11 mouse cellular contexts compared by ENCODE assay signal in genomic region chr6:143640652-143641051, GRCm38 (mm10).
DNase-seq lines count a peak whose midpoint lies in the region; ATAC-seq and TF ChIP-seq lines count a peak whose summit lies in the region.
"Had no signal": no experiment of that assay in that cellular context is flagged by ENCODE, and none has a peak within 500 bp of the region (broad histone marks: within the 10 kb centered on the region; RNA-seq: fewer than 3 reads in every experiment).

No protein-coding gene starts in this region.

- intact Hi-C loops in gastrocnemius, postnatal 36 days (cut with DNase I), result no loop called here

- no peaks in the 10 kb centered on the region for H3K27me3 ChIP-seq in kidney, adult 2 months (replicated peaks; ENCODE audit: control insufficient read depth, insufficient read depth, low read length)
- no peaks in the 10 kb centered on the region for H3K27me3 ChIP-seq in kidney, embryonic 15.5 days
- no peaks in the 10 kb centered on the region for H3K27me3 ChIP-seq in hindbrain, embryonic 14.5 days (ENCODE audit: control insufficient read depth, insufficient read depth, low read length)
- H3K27me3 ChIP-seq: embryonic facial prominence, embryonic 12.5 days had no signal

- no peaks in the 10 kb centered on the region for H3K9me3 ChIP-seq in kidney, embryonic 15.5 days (replicated peaks)
- no peaks in the 10 kb centered on the region for H3K9me3 ChIP-seq in hindbrain, embryonic 14.5 days (ENCODE audit: control insufficient read depth, low read length)
- H3K9me3 ChIP-seq: embryonic facial prominence, embryonic 12.5 days had no signal

- no peak overlapping the region for H3K4me2 ChIP-seq in kidney, embryonic 15.5 days
- no peak overlapping the region for H3K4me2 ChIP-seq in hindbrain, embryonic 14.5 days (replicated peaks)
- H3K4me2 ChIP-seq: embryonic facial prominence, embryonic 12.5 days had no signal

- H3K36me3 ChIP-seq in kidney, adult 2 months (ENCODE audit: control insufficient read depth, insufficient read depth, low read length), result no peaks in the 10 kb centered on the region
- no peaks in the 10 kb centered on the region for H3K36me3 ChIP-seq in kidney, embryonic 15.5 days
- no peaks in the 10 kb centered on the region for H3K36me3 ChIP-seq in hindbrain, embryonic 14.5 days (replicated peaks; ENCODE audit: control insufficient read depth, insufficient read depth)
- H3K36me3 ChIP-seq: embryonic facial prominence, embryonic 12.5 days; G1E had no signal

- H3K4me1 ChIP-seq in kidney, adult 2 months (ENCODE audit: control insufficient read depth, insufficient read depth, low read length), result no peaks in the 10 kb centered on the region
- no peaks in the 10 kb centered on the region for H3K4me1 ChIP-seq in kidney, embryonic 15.5 days
- no peaks in the 10 kb centered on the region for H3K4me1 ChIP-seq in hindbrain, embryonic 14.5 days (replicated peaks; ENCODE audit: control insufficient read depth, insufficient read depth, low read length)
- H3K4me1 ChIP-seq: embryonic facial prominence, embryonic 12.5 days had no signal

- no peak overlapping the region for H3K27ac ChIP-seq in kidney, adult 2 months (ENCODE audit: insufficient read depth, low read depth, low read length)
- H3K27ac ChIP-seq in kidney, embryonic 15.5 days, result no peak overlapping the region
- H3K27ac ChIP-seq in hindbrain, embryonic 14.5 days, result no peak overlapping the region
- H3K27ac ChIP-seq: embryonic facial prominence, embryonic 12.5 days had no signal

- no peak overlapping the region for H3K9ac ChIP-seq in kidney, embryonic 15.5 days
- H3K9ac ChIP-seq in hindbrain, embryonic 14.5 days, result no peak overlapping the region
- H3K9ac ChIP-seq: embryonic facial prominence, embryonic 12.5 days had no signal

- no peak; the same call in 1 of the 2 replicates for ATAC-seq in kidney, embryonic 15.5 days (replicated peaks; ENCODE audit: low FRiP score)
- no peak for ATAC-seq in hindbrain, embryonic 14.5 days (ENCODE audit: low FRiP score)

- TF ChIP-seq POLR2A in kidney, adult 2 months (IDR thresholded peaks at IDR 0.05; ENCODE audit: low read depth, low read length), result no peak

- TF ChIP-seq CTCF in kidney, adult 2 months (conservative IDR thresholded peaks at IDR 0.05; ENCODE audit: insufficient read depth, insufficient read length, low read depth, low read length), result no peak; the same call in 1 of the 2 replicates

- peak; percentile 29 for DNase-seq in kidney, adult 2 months
- DNase-seq in adrenal gland, adult (ENCODE audit: inconsistent age in 2 of 2, low spot score in 1 of 2), result peak; percentile 86 to 94
- peak; percentile 26 to 30 for DNase-seq in gastrocnemius, postnatal 36 days
- peak; percentile 44 for DNase-seq in lung, postnatal 14 days
- no peak for DNase-seq in frontal cortex, postnatal 25 days (ENCODE audit: low spot score in 2 of 2)
- DNase-seq in left cerebral cortex, adult 11 months (ENCODE audit: low spot score), result no peak
- no peak for DNase-seq in hindbrain, embryonic 14.5 days (ENCODE audit: low spot score)
- DNase-seq: thymus, postnatal 14 days had no signal

- H3K4me3 ChIP-seq in kidney, adult 2 months (ENCODE audit: insufficient read depth, low read depth, low read length), result no peak overlapping the region
- H3K4me3 ChIP-seq in kidney, embryonic 15.5 days (replicated peaks), result no peak overlapping the region
- no peak overlapping the region for H3K4me3 ChIP-seq in hindbrain, embryonic 14.5 days (replicated peaks; ENCODE audit: low read length)
- H3K4me3 ChIP-seq: embryonic facial prominence, embryonic 12.5 days had no signal

- 67% methylated on average over 5 of the region's 5 CpGs for WGBS in kidney, adult 2 months
- 78% methylated on average over 5 of the region's 5 CpGs for WGBS in kidney, embryonic 15.5 days
- WGBS in hindbrain, embryonic 14.5 days, result 74% methylated on average over 5 of the region's 5 CpGs

Comparison
In these comparisons a context has a peak if more than half of its experiments do, and no peak if none do; other contexts are left out.
1. DNase-seq: peak in kidney, adult 2 months (single experiment), adrenal gland, adult (2 of 2), gastrocnemius, postnatal 36 days (2 of 2) and lung, postnatal 14 days (single experiment); none in frontal cortex, postnatal 25 days (0 of 2), left cerebral cortex, adult 11 months (single experiment) and hindbrain, embryonic 14.5 days (single experiment).